Mouse (Mus musculus): ENCODE measurements at regions not wholly inside any gene's neighbourhood (a gene's known extent, or its start where the extent isn't known, plus 50 kb on each side); places are given as distances from the start of the nearest gene placed in this dataset.

- no peak for DNase-seq (ENCODE audit: low spot score in 2 of 2)
- intact Hi-C loops (cut with DNase I) = no loop called here
Observed at GRCm38 (mm10) chr9:85121059-85121458, 191.5 kb upstream of the Gm11114 start.

GRCm38 (mm10) chr9:85123706-85124105, 188.9 kb upstream of the Gm11114 start:
- no peak for DNase-seq (ENCODE audit: low spot score in 2 of 2)
- intact Hi-C loops (cut with DNase I) = no loop called here

GRCm38 (mm10) chr9:85125775-85126174, 186.8 kb upstream of the Gm11114 start:
- intact Hi-C loops (cut with DNase I) = no loop called here
- no peak for DNase-seq (ENCODE audit: low spot score in 2 of 2)

- intact Hi-C loops (cut with DNase I) = no loop called here
- no peak for DNase-seq (ENCODE audit: low spot score in 2 of 2)
Observed at GRCm38 (mm10) chr9:85126541-85126940, 186.0 kb upstream of the Gm11114 start.

- intact Hi-C loops (cut with DNase I) = no loop called here
- no peak for DNase-seq (ENCODE audit: low spot score in 2 of 2)
Observed at GRCm38 (mm10) chr9:85127107-85127506, 185.5 kb upstream of the Gm11114 start.

- DNase-seq (ENCODE audit: low spot score in 2 of 2) = no peak
- intact Hi-C loops (cut with DNase I) = no loop called here
Observed at GRCm38 (mm10) chr9:85134900-85135299, 177.7 kb upstream of the Gm11114 start.

GRCm38 (mm10) chr9:85136715-85137582, 175.6 kb upstream of the Gm11114 start:
- DNase-seq (ENCODE audit: low spot score in 2 of 2) = no peak
- intact Hi-C loops (cut with DNase I) = no loop called here

- DNase-seq (ENCODE audit: low spot score in 2 of 2) = peak in 1 of 2 experiments; percentile 5
- intact Hi-C loops (cut with DNase I) = no loop called here
Observed at GRCm38 (mm10) chr9:85139891-85140290, 172.7 kb upstream of the Gm11114 start.

GRCm38 (mm10) chr9:85144363-85144762, 168.2 kb upstream of the Gm11114 start:
- no peak for DNase-seq (ENCODE audit: low spot score in 2 of 2)
- intact Hi-C loops (cut with DNase I) = no loop called here

- intact Hi-C loops (cut with DNase I) = no loop called here
Observed at GRCm38 (mm10) chr9:85165632-85166031, 146.9 kb upstream of the Gm11114 start.

GRCm38 (mm10) chr9:85167243-85167642, 145.3 kb upstream of the Gm11114 start:
- no peak for DNase-seq (ENCODE audit: low spot score in 2 of 2)

More at GRCm38 (mm10) chr9:85165632-85166031, 146.9 kb upstream of the Gm11114 start:
- DNase-seq (ENCODE audit: low spot score in 2 of 2) = no peak

GRCm38 (mm10) chr9:85174431-85174830, 138.1 kb upstream of the Gm11114 start:
- DNase-seq (ENCODE audit: low spot score in 2 of 2) = peak in 1 of 2 experiments; percentile 2

More at GRCm38 (mm10) chr9:85167243-85167642, 145.3 kb upstream of the Gm11114 start:
- intact Hi-C loops (cut with DNase I) = no loop called here

GRCm38 (mm10) chr9:85201202-85201601, 111.4 kb upstream of the Gm11114 start:
- intact Hi-C loops (cut with DNase I) = no loop called here
- no peak for DNase-seq (ENCODE audit: low spot score in 2 of 2)

More at GRCm38 (mm10) chr9:85174431-85174830, 138.1 kb upstream of the Gm11114 start:
- intact Hi-C loops (cut with DNase I) = no loop called here

GRCm38 (mm10) chr9:85224870-85225269, 87.7 kb upstream of the Gm11114 start:
- DNase-seq (ENCODE audit: low spot score in 2 of 2) = peak in 1 of 2 experiments; percentile 13
- intact Hi-C loops (cut with DNase I) = no loop called here
